Mouse (Mus musculus) adrenal gland, adult (tissue): ENCODE data around the gene Usmg5.
"Not testable (repeated sequence)": the region's sequence is repeated elsewhere in the genome, so short reads cannot be mapped to it uniquely, and the experiment has no call there.

Experiments
- DNase-seq, 2 experiments: peaks; one replicate each; pipeline ENCODE4 v3.0.0; 2022 to 2023; ENCODE audit warnings: low spot score in 1 of 2; ENCODE audit not compliant: inconsistent age in 2 of 2

Gene Usmg5

GRCm38 (mm10) chr19:47090550-47091156 lies at the start of gene Usmg5, which contains the start of gene Pdcd11:
Usmg5 (minus strand) TSS chr19:47090647.
Pdcd11 (plus strand) TSS chr19:47090768.
- peak; percentile 97 to 98 for DNase-seq

- DNase-seq: not testable (repeated sequence)
Observed at GRCm38 (mm10) chr19:47139611-47140010, 49.2 kb upstream of the Usmg5 start.

GRCm38 (mm10) chr19:47137771-47138421 lies 47.4 kb upstream of the Usmg5 start, which contains the start of gene Calhm2:
Calhm2 (minus strand) TSS chr19:47138294.
- peak; percentile 58 to 85 for DNase-seq

GRCm38 (mm10) chr19:47137051-47137581 lies 46.7 kb upstream of the Usmg5 start:
- DNase-seq: peak; percentile 67 to 83

GRCm38 (mm10) chr19:47136170-47136569 lies 45.7 kb upstream of the Usmg5 start:
- DNase-seq: no peak

- DNase-seq: no peak
Observed at GRCm38 (mm10) chr19:47135568-47135967, 45.1 kb upstream of the Usmg5 start.

- DNase-seq: no peak
Observed at GRCm38 (mm10) chr19:47133161-47133560, 42.7 kb upstream of the Usmg5 start.

GRCm38 (mm10) chr19:47130551-47131125 lies 40.2 kb upstream of the Usmg5 start:
- peak in 1 of 2 experiments; percentile 69 for DNase-seq

- no peak for DNase-seq
Observed at GRCm38 (mm10) chr19:47128835-47129234, 38.4 kb upstream of the Usmg5 start.

GRCm38 (mm10) chr19:47128164-47128563 lies 37.7 kb upstream of the Usmg5 start:
- no peak for DNase-seq

GRCm38 (mm10) chr19:47122802-47123201 lies 32.4 kb upstream of the Usmg5 start:
- peak in 1 of 2 experiments; percentile 49 for DNase-seq

GRCm38 (mm10) chr19:47121054-47121453 lies 30.6 kb upstream of the Usmg5 start:
- DNase-seq: peak in 1 of 2 experiments; percentile 66

- no peak for DNase-seq
Observed at GRCm38 (mm10) chr19:47118634-47119033, 28.2 kb upstream of the Usmg5 start.

GRCm38 (mm10) chr19:47104641-47105271 lies 14.3 kb upstream of the Usmg5 start:
- DNase-seq: no peak

- no peak for DNase-seq
Observed at GRCm38 (mm10) chr19:47101080-47101479, 10.6 kb upstream of the Usmg5 start.

- no peak for DNase-seq
Observed at GRCm38 (mm10) chr19:47089718-47090525, 525 bp downstream of the Usmg5 start.

GRCm38 (mm10) chr19:47088226-47088625 lies 2.2 kb downstream of the Usmg5 start:
- DNase-seq: no peak

GRCm38 (mm10) chr19:47067924-47068611 lies 22.4 kb downstream of the Usmg5 start:
- DNase-seq: peak; percentile 91 to 95

GRCm38 (mm10) chr19:47067096-47067882 lies 23.2 kb downstream of the Usmg5 start, which contains the start of gene Taf5:
Taf5 (plus strand) TSS chr19:47067746.
- DNase-seq: peak; percentile 97 to 99
